In the genomic region with DNA sequence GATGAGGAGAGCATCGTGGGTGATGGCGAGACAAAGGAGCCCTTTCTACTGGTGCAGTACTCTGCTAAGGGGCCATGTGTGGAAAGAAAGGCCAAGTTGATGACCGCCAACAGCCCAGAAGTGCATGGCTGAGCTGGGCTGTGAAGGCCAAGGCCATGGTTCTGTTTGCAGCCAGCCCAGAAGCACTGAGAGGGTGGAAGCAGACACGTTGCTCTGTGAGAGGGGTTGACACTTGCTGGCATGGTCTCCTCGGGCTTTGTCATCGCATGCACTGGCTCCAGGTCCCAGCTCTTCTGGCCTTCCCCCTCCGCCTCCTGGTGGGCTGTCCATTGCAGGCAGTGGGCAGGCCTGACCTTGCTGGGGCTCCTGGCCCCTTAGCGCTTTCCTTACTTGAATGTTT, we compare ENCODE assay signal across 12 mouse cellular contexts. TPM values are rescaled to one million over a fixed set of nuclear protein-coding genes. Genes with fewer than 3 reads are reported as not detected.
DNase-seq lines count a peak whose midpoint lies in the region; ATAC-seq and TF ChIP-seq lines count a peak whose summit lies in the region.
"Had no signal": no experiment of that assay in that cellular context is flagged by ENCODE, and none has a peak within 500 bp of the region (broad histone marks: within the 10 kb centered on the region; RNA-seq: fewer than 3 reads in every experiment).

No protein-coding gene starts in this region.

- peaks cover 36% of the 10 kb centered on the region for H3K4me1 ChIP-seq in heart, embryonic 10.5 days
- peaks cover 25% of the 10 kb centered on the region for H3K4me1 ChIP-seq in limb, embryonic 14.5 days (ENCODE audit: control insufficient read depth, insufficient read depth, low read length)
- peaks cover 23% of the 10 kb centered on the region for H3K4me1 ChIP-seq in intestine, embryonic 16.5 days (ENCODE audit: control insufficient read depth, insufficient read depth, low read length)

- 0 out of 2 replicates have a peak overlapping the region, but pooled peaks have one; percentile 0 for H3K9ac ChIP-seq in limb, embryonic 14.5 days (ENCODE audit: low read depth, low read length, severe bottlenecking)
- no peak overlapping the region for H3K9ac ChIP-seq in intestine, embryonic 16.5 days (ENCODE audit: low read depth, low read length)
- H3K9ac ChIP-seq: heart, embryonic 15.5 days; lung, embryonic 14.5 days had no signal

- intact Hi-C loops in heart, postnatal 25 days (cut with DNase I) = loop anchor here (2.0 to 5.0 kb wide), 2 partner anchors 18 to 60 kb away; a partner anchor contains a TSS

- H3K27me3 ChIP-seq in heart, embryonic 10.5 days (ENCODE audit: insufficient read depth, poor library complexity, severe bottlenecking) = no peaks in the 10 kb centered on the region
- H3K27me3 ChIP-seq in limb, embryonic 14.5 days (ENCODE audit: control insufficient read depth, insufficient read depth, low read length) = no peaks in the 10 kb centered on the region
- H3K27me3 ChIP-seq in intestine, embryonic 16.5 days (replicated peaks; ENCODE audit: control insufficient read depth, insufficient read depth, low read length) = no peaks in the 10 kb centered on the region
- H3K27me3 ChIP-seq: heart, embryonic 15.5 days had no signal

- no peaks in the 10 kb centered on the region for H3K9me3 ChIP-seq in heart, embryonic 10.5 days
- H3K9me3 ChIP-seq in limb, embryonic 14.5 days (ENCODE audit: control insufficient read depth, low read length) = no peaks in the 10 kb centered on the region
- no peaks in the 10 kb centered on the region for H3K9me3 ChIP-seq in intestine, embryonic 16.5 days (ENCODE audit: control insufficient read depth, low read length)
- H3K9me3 ChIP-seq: heart, embryonic 15.5 days; megakaryocyte, embryonic 14.5 days had no signal

- no peak for ATAC-seq in limb, embryonic 14.5 days (ENCODE audit: low FRiP score, low read depth)
- no peak for ATAC-seq in intestine, embryonic 16.5 days
- ATAC-seq: intestine, postnatal 0 days had no signal

- no peak overlapping the region for H3K27ac ChIP-seq in heart, embryonic 10.5 days
- no peak overlapping the region for H3K27ac ChIP-seq in limb, embryonic 14.5 days (replicated peaks; ENCODE audit: low read depth, low read length)
- H3K27ac ChIP-seq in intestine, embryonic 16.5 days (ENCODE audit: low read length) = no peak overlapping the region
- H3K27ac ChIP-seq: heart, embryonic 15.5 days had no signal

- H3K4me3 ChIP-seq in heart, embryonic 10.5 days = no peak overlapping the region
- no peak overlapping the region for H3K4me3 ChIP-seq in limb, embryonic 14.5 days (replicated peaks; ENCODE audit: low read length)
- H3K4me3 ChIP-seq in intestine, embryonic 16.5 days (ENCODE audit: low read length) = no peak overlapping the region
- H3K4me3 ChIP-seq: heart, embryonic 15.5 days; megakaryocyte, embryonic 14.5 days had no signal

- peak; percentile 69 for DNase-seq in heart, embryonic 10.5 days (ENCODE audit: low spot score)
- no peak for DNase-seq in heart, postnatal 25 days (ENCODE audit: low spot score)
- DNase-seq in 3134 (ENCODE audit: extremely low read depth, insufficient read length, low spot score) = peak; percentile 20
- DNase-seq in adrenal gland, adult (ENCODE audit: inconsistent age in 2 of 2, low spot score in 1 of 2) = peak; percentile 61 to 83
- no peak for DNase-seq in limb, embryonic 14.5 days (ENCODE audit: low spot score)
- no peak for DNase-seq in retina, postnatal 1 day
- DNase-seq: gastrocnemius, postnatal 36 days; lung, embryonic 14.5 days had no signal

- peaks cover 65% of the 10 kb centered on the region for H3K36me3 ChIP-seq in heart, embryonic 10.5 days
- H3K36me3 ChIP-seq in limb, embryonic 14.5 days (ENCODE audit: control insufficient read depth, insufficient read depth, low read length) = peaks cover 60% of the 10 kb centered on the region
- peaks cover 11% of the 10 kb centered on the region for H3K36me3 ChIP-seq in intestine, embryonic 16.5 days (ENCODE audit: control insufficient read depth, insufficient read depth, low read length)

- WGBS in heart, embryonic 10.5 days = 83% methylated on average over 8 of the region's 8 CpGs
- 88% methylated on average over 8 of the region's 8 CpGs for WGBS in limb, embryonic 14.5 days
- WGBS in intestine, embryonic 16.5 days = 79% methylated on average over 8 of the region's 8 CpGs

- H3K4me2 ChIP-seq in limb, embryonic 14.5 days (replicated peaks; ENCODE audit: low read depth, low read length, severe bottlenecking) = no peak overlapping the region
- no peak overlapping the region for H3K4me2 ChIP-seq in intestine, embryonic 16.5 days (ENCODE audit: low read depth, low read length)
- H3K4me2 ChIP-seq: heart, embryonic 15.5 days; lung, embryonic 14.5 days had no signal

- TF ChIP-seq POLR2A in limb, embryonic 14.5 days (IDR thresholded peaks at IDR 0.05; ENCODE audit: borderline replicate concordance, extremely low read depth, insufficient read depth, insufficient read length) = no peak

RNA-seq across cellular contexts. Expression of a gene that starts 6.5 kb away (rescaled TPM):
- 60.8 and 68.7 TPM in 2 replicates for polyA plus RNA-seq in heart, embryonic 10.5 days (2016; fragmentation: Nextera tagmentation; extraction: Ambion mirVana)
- total RNA-seq in heart, postnatal 25 days (2021) = 10 to 100 TPM; 21.7 to 24.2 TPM
- polyA plus RNA-seq in limb, embryonic 14.5 days (2012; rRNA removed) = 79.8 and 105 TPM in 2 replicates
- 103 and 109 TPM in 2 replicates for polyA plus RNA-seq in limb, embryonic 14.5 days (2014; fragmentation: Nextera tagmentation; extraction: Ambion mirVana)
- polyA plus RNA-seq in intestine, embryonic 16.5 days (2015; fragmentation: Nextera tagmentation; extraction: Ambion mirVana) = 110 and 114 TPM in 2 replicates

RNA-seq across cellular contexts. Expression of a gene that starts 11.7 kb away (rescaled TPM):
- polyA plus RNA-seq in heart, embryonic 10.5 days (2016; fragmentation: Nextera tagmentation; extraction: Ambion mirVana) = 37.2 and 38.3 TPM in 2 replicates
- 10 to 100 TPM; 28.3 to 33.3 TPM for total RNA-seq in heart, postnatal 25 days (2021)
- 59.0 and 59.7 TPM in 2 replicates for polyA plus RNA-seq in limb, embryonic 14.5 days (2012; rRNA removed)
- polyA plus RNA-seq in limb, embryonic 14.5 days (2014; fragmentation: Nextera tagmentation; extraction: Ambion mirVana) = 45.2 and 46.9 TPM in 2 replicates
- polyA plus RNA-seq in intestine, embryonic 16.5 days (2015; fragmentation: Nextera tagmentation; extraction: Ambion mirVana) = 19.1 and 20.4 TPM in 2 replicates

Comparison
In these comparisons a context has a peak if more than half of its experiments do, and no peak if none do; other contexts are left out.
1. DNase-seq: peak in heart, embryonic 10.5 days (single experiment), 3134 (single experiment) and adrenal gland, adult (2 of 2); none in heart, postnatal 25 days (single experiment), limb, embryonic 14.5 days (single experiment) and retina, postnatal 1 day (single experiment).